Mouse (Mus musculus): Measurements from ENCODE around the gene Olfr65.

The Olfr65 gene

DNA sequence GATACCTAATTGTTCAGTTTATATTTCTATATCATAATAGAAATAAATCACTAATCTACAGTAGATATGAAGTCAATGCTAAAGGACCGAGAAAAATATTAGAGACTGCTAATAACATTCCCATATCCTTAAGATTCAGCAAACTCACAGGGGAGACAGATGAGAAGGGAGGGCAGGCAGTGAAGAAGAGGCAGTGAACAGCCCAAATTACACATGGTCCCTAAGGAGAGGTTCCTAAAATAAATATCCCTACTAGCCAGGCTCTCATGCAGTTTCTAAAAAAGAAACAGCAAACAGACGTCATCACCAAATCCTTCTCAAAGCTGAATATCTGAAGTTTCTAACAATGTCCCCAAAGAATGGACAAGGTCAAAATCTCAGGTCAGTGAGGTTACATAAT is at the start of gene Olfr65:
Gene Olfr65, plus strand, starts transcription at position 301 of the 400 bp plus-strand sequence.
- DNase-seq: no peak

DNA sequence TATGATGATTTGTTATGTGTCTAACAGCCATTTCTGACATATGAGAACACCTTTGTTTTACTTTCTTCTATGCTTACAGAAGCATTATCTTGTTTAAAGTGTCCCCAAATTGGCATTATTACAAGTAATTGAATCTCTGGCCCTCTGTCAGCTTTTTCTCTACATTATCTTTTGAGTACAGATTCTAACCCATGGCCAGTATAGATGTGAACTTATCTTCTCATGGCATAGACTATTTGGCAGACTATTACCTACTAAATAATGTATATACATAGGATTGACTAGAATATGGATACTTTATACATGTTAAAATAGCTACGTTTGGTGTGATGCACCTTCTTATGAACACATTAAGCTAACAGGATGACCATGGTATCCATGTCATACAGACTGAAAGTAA is 48.6 kb upstream of the Olfr65 start:
- no peak for DNase-seq

GRCm38 (mm10) chr7:103859076-103859475 is 44.2 kb upstream of the Olfr65 start:
- no peak for DNase-seq

- no peak for DNase-seq
Measured at GRCm38 (mm10) chr7:103860855-103861254, 42.4 kb upstream of the Olfr65 start.

DNA sequence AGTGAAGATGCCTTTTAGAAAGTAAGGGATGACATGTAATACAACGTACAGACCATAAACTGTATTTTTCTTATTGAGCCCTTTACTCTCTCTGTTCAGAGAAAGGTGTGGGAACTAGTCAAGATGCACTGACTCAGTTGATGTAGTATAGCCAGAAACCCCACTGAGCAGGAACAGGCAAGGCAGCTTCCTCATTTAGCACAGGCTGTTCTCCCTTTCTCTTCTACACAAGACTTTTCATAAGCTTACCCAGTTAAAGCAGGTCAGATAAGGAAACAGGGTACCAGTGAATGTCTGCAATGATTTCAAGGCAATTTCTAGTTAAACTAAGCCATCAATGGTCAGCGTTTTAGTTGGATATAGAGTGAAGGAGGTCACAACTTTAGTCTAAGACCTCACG is 41.8 kb upstream of the Olfr65 start:
- no peak for DNase-seq

GRCm38 (mm10) chr7:103865716-103866115 is 37.6 kb upstream of the Olfr65 start:
- DNase-seq: no peak

GRCm38 (mm10) chr7:103870667-103871066 is 32.6 kb upstream of the Olfr65 start:
- no peak for DNase-seq

DNA sequence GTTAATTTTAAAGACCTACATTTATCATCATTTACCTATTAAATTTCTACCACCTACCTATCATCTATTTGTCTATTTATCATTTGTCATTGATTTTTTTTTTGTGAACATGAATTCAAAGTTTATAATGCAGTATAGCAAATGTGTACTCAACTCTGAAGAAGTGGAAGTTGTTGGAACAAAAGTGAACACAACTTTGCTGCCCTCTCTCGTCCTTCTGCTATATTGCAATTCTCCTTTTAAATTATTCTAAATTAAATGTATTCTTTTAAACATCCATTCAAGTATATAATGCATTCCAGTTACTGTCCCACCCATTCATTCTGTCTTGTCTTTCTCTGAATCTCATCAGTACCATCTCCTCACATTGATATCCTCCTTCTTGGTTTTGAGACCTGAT is 30.2 kb upstream of the Olfr65 start:
- DNase-seq: no peak

DNA sequence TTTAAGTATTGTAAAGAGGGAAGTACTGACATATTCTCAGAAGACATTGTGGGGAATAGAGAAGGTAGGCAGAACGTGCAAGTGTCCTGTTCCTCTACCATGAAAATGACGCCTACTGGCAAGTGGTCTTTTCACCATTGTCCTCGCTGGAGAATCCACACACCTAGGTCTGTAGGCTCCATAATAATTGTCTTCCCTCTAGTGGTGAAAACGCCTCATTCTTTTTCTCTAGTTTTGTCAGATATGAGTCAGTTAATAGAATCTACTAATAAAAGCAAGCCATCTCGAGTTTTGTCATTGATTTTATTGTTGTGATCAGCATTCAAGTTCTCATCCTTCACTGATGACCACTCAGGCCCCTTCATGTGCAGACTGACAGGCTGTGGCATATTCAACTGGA is 28.8 kb upstream of the Olfr65 start:
- DNase-seq: no peak

GRCm38 (mm10) chr7:103877093-103877492 is 26.2 kb upstream of the Olfr65 start:
- DNase-seq: no peak

GRCm38 (mm10) chr7:103886152-103886551 is 17.1 kb upstream of the Olfr65 start, which contains the start of gene Olfr66:
TSS of gene Olfr66 (minus strand) at chr7:103886252.
- no peak for DNase-seq

- DNase-seq: no peak
Measured at GRCm38 (mm10) chr7:103894385-103894784, 8.9 kb upstream of the Olfr65 start, which contains the start of gene Olfr64. TSS of gene Olfr64 (minus strand) at chr7:103894485.

- DNase-seq: no peak
Measured at GRCm38 (mm10) chr7:103910047-103910446, 6.8 kb downstream of the Olfr65 start.

DNA sequence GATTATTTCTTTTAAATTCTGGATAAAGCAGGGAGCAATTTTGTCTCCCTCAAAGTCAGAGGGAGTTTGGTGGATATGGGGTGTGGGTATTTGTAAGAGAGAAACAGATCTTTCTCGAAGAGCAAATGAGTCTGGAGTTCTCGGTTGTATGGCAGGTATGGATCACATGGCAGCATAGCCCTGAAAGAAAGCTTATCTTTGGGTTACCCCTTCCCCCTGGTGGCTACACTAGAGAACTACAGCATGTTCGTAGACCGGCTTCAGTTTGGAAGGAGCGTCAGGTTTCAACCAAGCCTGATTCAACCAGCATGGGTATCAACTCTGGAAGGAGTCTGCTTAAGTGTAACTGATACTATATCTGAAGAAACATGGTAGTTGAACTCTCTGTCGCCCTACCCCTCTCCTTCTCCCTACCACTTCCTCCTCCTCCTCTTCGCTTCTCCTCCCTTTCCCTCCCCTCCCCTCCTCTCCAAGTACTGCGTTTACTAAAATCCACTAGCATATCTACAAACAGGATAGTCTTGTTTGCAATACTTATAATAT is 9.8 kb downstream of the Olfr65 start:
- no peak for DNase-seq

DNA sequence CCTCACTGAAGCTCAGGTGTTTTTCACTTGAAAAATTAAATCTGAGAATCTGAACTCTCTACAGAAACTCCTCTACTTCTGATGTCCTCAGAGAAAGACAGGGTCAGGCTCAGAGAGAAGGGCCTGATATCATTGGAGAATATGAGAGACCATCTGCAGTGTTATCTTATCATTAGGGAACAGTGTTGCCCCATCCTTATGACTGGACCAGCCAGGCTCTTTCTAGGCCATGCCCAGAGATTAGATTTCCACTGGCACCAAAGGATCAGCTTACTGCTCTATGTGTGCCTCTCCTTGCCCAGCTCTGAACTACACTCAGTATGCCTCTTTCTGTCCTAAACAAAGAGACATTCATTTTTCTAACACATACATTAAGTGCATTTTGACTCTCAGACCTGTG is 12.1 kb downstream of the Olfr65 start:
- DNase-seq: no peak

- no peak for DNase-seq
Measured at GRCm38 (mm10) chr7:103928525-103928924, 25.2 kb downstream of the Olfr65 start, which contains the start of gene Olfr631. TSS of gene Olfr631 (plus strand) at chr7:103928825.

DNA sequence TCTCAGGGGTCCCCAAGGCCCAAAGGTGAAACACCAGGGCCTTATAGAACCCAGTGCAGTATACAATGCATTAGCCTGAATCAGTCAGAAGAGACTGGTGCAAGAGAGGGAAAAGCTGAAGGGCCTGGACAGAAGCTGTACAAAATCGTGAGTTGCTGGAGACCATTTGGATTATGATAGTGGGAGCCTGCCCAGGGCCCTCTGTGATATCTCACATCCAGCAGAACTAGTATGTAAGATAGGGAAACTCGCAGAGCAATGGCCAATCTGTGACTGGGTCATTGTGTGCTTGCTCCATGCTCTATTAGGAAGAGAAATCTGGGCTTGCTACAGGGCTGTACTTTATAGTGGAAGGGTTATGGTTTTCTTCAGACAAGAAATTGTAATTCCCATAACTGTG is 31.0 kb downstream of the Olfr65 start, which contains the start of gene Olfr632:
Gene Olfr632, plus strand, starts transcription at position 84 of the 400 bp plus-strand sequence.
- DNase-seq: no peak

DNA sequence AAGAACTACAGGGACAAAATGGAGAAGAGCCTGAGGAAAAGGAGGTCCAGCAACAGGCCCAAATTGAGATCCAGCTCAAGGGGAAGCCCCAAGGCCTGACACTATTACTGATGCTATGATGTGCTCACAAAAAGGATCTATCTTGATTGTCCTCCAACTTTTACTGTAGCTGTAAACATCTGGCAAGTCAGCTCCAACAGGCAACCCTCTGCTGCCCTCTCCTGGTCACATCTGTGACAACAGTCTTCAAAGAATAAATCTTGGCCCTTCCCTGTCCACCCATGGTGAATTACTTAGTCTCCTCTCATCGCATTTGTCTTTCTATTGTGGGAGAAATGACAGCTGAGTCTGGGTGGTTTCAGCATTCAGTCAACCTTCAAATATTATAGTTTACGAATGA is 39.4 kb downstream of the Olfr65 start:
- DNase-seq: peak in 1 of 2 experiments; percentile 1

GRCm38 (mm10) chr7:103944137-103944536 is 40.9 kb downstream of the Olfr65 start, which contains the start of gene Olfr633:
TSS of gene Olfr633 (plus strand) at chr7:103944437.
- no peak for DNase-seq
